Mouse (Mus musculus) adrenal gland, postnatal 0 days (tissue): ENCODE measurements around the gene Syt17. TPM values are rescaled to one million over a fixed set of nuclear protein-coding genes. Genes with fewer than 3 reads are reported as not detected.

Source experiments
- polyA plus RNA-seq: library from polyadenylated mRNA; unstranded; fragments of >200 nt; fragmentation: Nextera tagmentation; extraction: Ambion mirVana; gene quantifications from 2 replicates; pipeline ENCODE4 v1.2.1, GENCODE M21; 2015

Gene Syt17
- 21.1 and 30.7 TPM in 2 replicates for polyA plus RNA-seq

DNA sequence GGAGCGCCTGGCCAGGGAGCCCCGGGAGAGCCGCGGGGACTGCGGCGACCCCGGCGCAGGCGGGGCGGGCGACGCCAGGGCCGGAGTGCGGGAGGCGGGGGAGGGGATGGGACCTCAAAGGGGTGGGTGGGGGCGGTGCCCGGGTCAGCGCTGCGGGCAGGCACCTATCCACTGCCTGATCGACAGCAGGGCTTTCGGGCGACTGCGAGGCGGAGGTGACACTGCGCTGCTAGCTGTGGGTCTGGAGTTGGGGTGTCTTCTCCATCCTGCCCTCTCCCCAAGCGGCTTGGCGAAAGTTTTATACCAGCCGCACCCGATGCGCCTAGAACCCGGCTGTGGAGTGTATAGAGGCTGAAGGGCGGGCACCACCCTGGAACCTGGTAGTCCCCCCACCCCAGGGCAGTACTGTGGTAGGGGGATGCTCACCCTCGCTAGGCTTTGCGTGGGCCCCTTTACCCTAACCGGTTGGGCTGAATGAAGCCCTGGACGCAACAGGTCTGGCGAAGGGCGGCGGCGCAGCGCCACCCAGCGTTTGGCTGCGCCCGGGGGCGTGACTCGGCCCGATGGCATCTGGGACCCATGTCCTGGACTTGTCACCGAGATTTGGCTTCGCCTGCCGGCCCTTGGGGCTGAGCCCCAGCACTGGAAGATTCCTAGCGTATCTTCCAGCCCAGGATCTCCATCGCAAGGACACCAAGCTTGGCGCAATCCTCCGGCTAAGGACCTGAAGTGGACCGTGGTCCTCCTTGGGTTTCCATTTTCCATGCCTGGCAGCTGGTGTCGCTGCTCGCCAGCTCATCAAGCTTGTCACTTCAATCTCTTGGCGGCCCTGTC lies at the start of gene Syt17:
Syt17 (minus strand) TSS at position 89 of the 834 bp plus-strand sequence.

DNA sequence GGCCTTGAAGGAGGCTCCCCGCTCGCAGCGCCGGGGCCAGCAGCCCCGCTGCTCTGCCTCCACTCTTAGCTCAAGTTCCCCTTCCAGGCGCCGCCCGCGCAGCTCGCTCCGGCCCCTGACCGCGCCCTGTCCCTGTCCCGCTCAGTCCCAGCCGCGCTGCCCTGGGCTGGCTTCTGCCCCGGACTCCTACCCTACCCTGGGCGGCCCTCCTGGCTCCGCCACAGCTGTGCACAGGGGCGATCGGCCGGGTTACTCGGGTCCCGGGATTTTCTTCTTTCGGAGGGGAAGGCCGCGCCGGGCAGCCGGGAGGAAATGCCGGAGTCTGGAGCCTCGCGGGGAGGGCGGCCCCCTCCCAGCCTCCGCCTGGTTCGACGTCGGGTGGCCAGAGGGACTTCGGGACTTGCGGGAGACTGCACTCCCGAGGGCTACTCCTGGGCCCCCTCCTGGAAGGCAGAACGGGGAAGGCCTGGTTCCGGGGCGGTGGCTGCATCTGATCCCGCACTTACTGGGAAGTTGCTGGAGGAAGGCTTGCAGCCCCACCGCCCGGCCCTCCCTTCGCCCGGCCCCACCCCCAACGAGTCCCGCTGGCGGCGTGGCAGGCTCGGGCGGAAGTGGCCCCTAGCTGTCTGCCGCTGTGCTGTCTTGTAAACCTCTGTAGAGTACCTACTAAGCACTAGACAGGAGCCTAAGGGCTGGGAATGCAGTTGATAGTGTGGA lies 43.6 kb upstream of the Syt17 start, which contains the start of gene Itpripl2:
Itpripl2 (minus strand) TSS at position 545 of the 717 bp plus-strand sequence.

Other genes with a start within 250 kb of the Syt17 start
- gene Smg1, start 204.6 kb downstream of the Syt17 start, polyA plus RNA-seq: 6.6 and 9.8 TPM in 2 replicates
- gene Itpripl2, start 43.8 kb upstream of the Syt17 start, polyA plus RNA-seq: 3.8 and 3.9 TPM in 2 replicates
- 65.8 and 84.7 TPM in 2 replicates for gene Coq7, start 85.1 kb upstream of the Syt17 start, polyA plus RNA-seq
- 0.65 and 2.5 TPM in 2 replicates for gene Tmc7, start 136.5 kb upstream of the Syt17 start, polyA plus RNA-seq
- gene Tmc5, start 149.1 kb upstream of the Syt17 start, polyA plus RNA-seq: 0.08 and 0.20 TPM in 2 replicates